12 mouse cellular contexts compared by ENCODE assay signal in genomic region chr4:82250355-82250659, GRCm38 (mm10).
DNase-seq lines count a peak whose midpoint lies in the region; ATAC-seq and TF ChIP-seq lines count a peak whose summit lies in the region.
"Had no signal": no experiment of that assay in that cellular context is flagged by ENCODE, and none has a peak within 500 bp of the region (broad histone marks: within the 10 kb centered on the region; RNA-seq: fewer than 3 reads in every experiment).

No protein-coding gene starts in this region.

- no peak; the same call in 1 of the 2 replicates for ATAC-seq in heart, embryonic 13.5 days (ENCODE audit: extremely low read depth, insufficient number of reproducible peaks, low FRiP score, low TSS enrichment)
- peak; percentile 73 for ATAC-seq in limb, embryonic 13.5 days (ENCODE audit: low FRiP score, low read depth)

- H3K9ac ChIP-seq in heart, embryonic 13.5 days = no peak overlapping the region
- no peak overlapping the region for H3K9ac ChIP-seq in limb, embryonic 13.5 days

- H3K4me1 ChIP-seq in heart, embryonic 13.5 days = peaks cover 39% of the 10 kb centered on the region
- peaks cover 18% of the 10 kb centered on the region for H3K4me1 ChIP-seq in embryonic facial prominence, embryonic 10.5 days
- peaks cover 37% of the 10 kb centered on the region for H3K4me1 ChIP-seq in limb, embryonic 13.5 days
- H3K4me1 ChIP-seq: midbrain, embryonic 10.5 days had no signal

- TF ChIP-seq CTCF in layer of hippocampus, adult 2 months (conservative IDR thresholded peaks at IDR 0.05) = no peak
- TF ChIP-seq CTCF in left cerebral cortex, adult 2 months (IDR thresholded peaks at IDR 0.05) = no peak

- no peaks in the 10 kb centered on the region for H3K9me3 ChIP-seq in heart, embryonic 13.5 days
- no peaks in the 10 kb centered on the region for H3K9me3 ChIP-seq in embryonic facial prominence, embryonic 10.5 days
- no peaks in the 10 kb centered on the region for H3K9me3 ChIP-seq in limb, embryonic 13.5 days
- H3K9me3 ChIP-seq: midbrain, embryonic 10.5 days had no signal

- H3K4me2 ChIP-seq in heart, embryonic 13.5 days = no peak overlapping the region
- H3K4me2 ChIP-seq in limb, embryonic 13.5 days (replicated peaks) = peak overlapping the region; percentile 31; the same call in 1 of the 2 replicates

- no peaks in the 10 kb centered on the region for H3K27me3 ChIP-seq in heart, embryonic 13.5 days (replicated peaks)
- no peaks in the 10 kb centered on the region for H3K27me3 ChIP-seq in embryonic facial prominence, embryonic 10.5 days (replicated peaks; ENCODE audit: low read depth, poor library complexity, severe bottlenecking)
- no peaks in the 10 kb centered on the region for H3K27me3 ChIP-seq in limb, embryonic 13.5 days

- intact Hi-C loops in heart, postnatal 25 days (cut with DNase I) = no loop called here
- intact Hi-C loops in left cerebral cortex, adult 2 months (cut with DNase I) = no loop called here

- H3K36me3 ChIP-seq in heart, embryonic 13.5 days = no peaks in the 10 kb centered on the region
- no peaks in the 10 kb centered on the region for H3K36me3 ChIP-seq in embryonic facial prominence, embryonic 10.5 days (replicated peaks)
- H3K36me3 ChIP-seq in limb, embryonic 13.5 days = no peaks in the 10 kb centered on the region
- H3K36me3 ChIP-seq: midbrain, embryonic 10.5 days had no signal

- peak overlapping the region; percentile 75 for H3K27ac ChIP-seq in heart, embryonic 13.5 days (replicated peaks)
- H3K27ac ChIP-seq in layer of hippocampus, adult 2 months = peak overlapping the region; percentile 81
- peak overlapping the region; percentile 49; the same call in 1 of the 2 replicates for H3K27ac ChIP-seq in embryonic facial prominence, embryonic 10.5 days (replicated peaks)
- peak overlapping the region; percentile 92 for H3K27ac ChIP-seq in limb, embryonic 13.5 days
- H3K27ac ChIP-seq in left cerebral cortex, adult 2 months = no peak overlapping the region
- H3K27ac ChIP-seq: midbrain, embryonic 10.5 days had no signal

- no peak for DNase-seq in heart, postnatal 25 days (ENCODE audit: low spot score)
- no peak for DNase-seq in layer of hippocampus, adult 2 months (ENCODE audit: low spot score in 2 of 2)
- DNase-seq in layer of hippocampus, postnatal 14 days (ENCODE audit: low spot score in 2 of 2) = no peak
- no peak for DNase-seq in embryonic facial prominence, embryonic 10.5 days (ENCODE audit: low spot score)
- DNase-seq in spleen, postnatal 10 days (ENCODE audit: low spot score in 2 of 2) = no peak
- no peak for DNase-seq in left cerebral cortex, adult 2 months (ENCODE audit: extremely low spot score in 1 of 2, low spot score in 2 of 2)
- DNase-seq: cerebellum, postnatal 25 days; liver; right cerebral cortex, postnatal 14 days had no signal

- no peak overlapping the region for H3K4me3 ChIP-seq in heart, embryonic 13.5 days
- H3K4me3 ChIP-seq in layer of hippocampus, adult 2 months = no peak overlapping the region
- H3K4me3 ChIP-seq in embryonic facial prominence, embryonic 10.5 days = no peak overlapping the region
- H3K4me3 ChIP-seq in limb, embryonic 13.5 days = no peak overlapping the region
- no peak overlapping the region for H3K4me3 ChIP-seq in left cerebral cortex, adult 2 months
- H3K4me3 ChIP-seq: midbrain, embryonic 10.5 days had no signal

- 25% methylated on average over 5 of the region's 5 CpGs for WGBS in heart, embryonic 13.5 days
- WGBS in embryonic facial prominence, embryonic 10.5 days = 48% methylated on average over 5 of the region's 5 CpGs
- 21% methylated on average over 5 of the region's 5 CpGs for whole genome bisulfite sequencing in limb, embryonic 13.5 days
